Mouse (Mus musculus): ENCODE data around the gene Majin.

Majin gene

DNA sequence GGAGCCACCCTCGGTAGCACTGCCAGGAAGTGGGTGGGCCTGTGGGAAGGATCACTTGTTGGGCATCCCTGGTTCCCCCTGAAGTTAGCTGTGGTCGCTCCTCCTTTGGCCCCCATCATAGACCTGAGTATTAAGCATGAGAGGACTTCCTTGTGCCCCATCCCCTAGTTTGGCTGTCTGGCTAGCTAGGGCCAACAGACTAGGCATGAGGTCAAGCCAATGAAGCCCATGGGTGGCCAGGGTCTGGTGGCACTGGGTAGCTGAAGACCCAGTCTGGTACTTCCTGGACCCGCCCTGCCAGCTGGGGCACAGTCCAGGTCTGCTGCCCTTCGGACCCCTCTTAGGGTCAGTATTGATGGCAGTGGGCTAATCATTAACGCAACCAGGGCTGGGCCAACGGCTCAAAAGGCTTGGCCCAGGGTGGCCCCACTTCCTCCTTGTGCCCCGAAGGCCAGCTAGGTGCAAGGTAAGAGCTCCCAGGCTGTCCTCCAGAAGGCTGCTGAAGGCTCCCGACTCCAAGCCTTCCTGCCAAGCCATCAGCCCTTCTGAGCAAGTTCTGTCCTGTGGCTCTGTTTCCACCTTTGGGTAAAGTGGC, 78.7 kb downstream of the Majin start:
- no peak for DNase-seq (ENCODE audit: low spot score)

DNA sequence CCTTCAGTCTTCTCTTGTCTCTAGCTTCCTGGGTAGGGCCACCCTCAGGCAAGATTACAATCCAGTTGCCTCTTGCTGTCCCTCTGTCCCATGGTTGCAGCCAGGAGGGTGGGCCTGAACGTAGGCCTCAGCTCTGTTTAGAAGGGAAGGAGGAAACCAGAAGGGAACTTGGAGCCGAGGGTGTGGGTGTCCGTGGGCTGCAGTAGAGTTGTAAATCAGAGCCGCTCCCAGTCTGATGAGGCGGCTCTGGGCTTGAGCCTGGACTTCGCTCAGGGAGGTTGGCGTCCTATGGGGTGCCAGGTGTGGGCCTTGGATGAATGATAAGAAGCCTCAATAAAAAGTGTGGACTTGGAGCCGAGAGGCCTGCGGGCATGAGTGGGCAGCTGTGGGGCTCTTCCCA, 80.0 kb downstream of the Majin start:
- no peak for DNase-seq (ENCODE audit: low spot score)

DNA sequence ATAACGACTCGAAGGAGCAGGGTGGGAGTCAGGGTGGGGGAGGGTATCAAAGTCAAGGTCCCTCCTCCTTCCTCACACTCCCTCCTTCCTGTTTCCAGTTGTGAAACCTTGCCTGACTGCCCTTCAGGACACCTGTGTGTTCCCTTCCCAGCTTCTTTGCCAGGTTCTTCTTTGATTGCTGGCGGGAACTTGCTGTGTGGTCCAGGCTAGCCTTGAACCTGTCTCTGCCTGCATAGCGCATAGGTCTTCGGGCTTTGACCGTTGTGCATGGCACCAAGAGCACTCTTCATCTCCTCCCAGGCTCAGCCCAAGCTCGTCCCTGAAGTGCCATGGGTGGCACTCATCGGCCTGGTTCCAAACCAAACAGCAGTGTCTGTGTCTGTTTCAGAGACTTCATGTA, 80.8 kb downstream of the Majin start:
- DNase-seq (ENCODE audit: low spot score), result no peak

DNA sequence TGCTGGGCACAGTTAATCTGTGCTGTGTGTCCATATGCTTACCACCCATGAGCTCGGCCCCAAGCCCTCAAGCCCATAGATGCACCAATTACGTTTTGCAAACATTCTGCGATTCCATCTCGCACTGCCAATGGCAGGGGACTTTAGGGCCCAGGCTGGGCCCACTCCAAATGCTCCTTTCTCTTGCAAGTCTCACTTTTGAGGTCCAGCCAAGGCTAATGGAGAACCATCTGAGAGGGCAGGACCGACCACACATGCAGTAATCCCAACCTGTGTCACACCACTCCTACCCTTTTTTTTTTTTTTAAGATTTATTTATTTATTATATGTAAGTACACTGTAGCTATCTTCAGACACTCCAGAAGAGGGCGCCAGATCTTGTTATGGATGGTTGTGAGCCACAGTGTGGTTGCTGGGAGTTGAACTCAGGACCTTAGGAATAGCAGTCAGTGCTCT, 81.6 kb downstream of the Majin start:
- no peak for DNase-seq (ENCODE audit: low spot score)

DNA sequence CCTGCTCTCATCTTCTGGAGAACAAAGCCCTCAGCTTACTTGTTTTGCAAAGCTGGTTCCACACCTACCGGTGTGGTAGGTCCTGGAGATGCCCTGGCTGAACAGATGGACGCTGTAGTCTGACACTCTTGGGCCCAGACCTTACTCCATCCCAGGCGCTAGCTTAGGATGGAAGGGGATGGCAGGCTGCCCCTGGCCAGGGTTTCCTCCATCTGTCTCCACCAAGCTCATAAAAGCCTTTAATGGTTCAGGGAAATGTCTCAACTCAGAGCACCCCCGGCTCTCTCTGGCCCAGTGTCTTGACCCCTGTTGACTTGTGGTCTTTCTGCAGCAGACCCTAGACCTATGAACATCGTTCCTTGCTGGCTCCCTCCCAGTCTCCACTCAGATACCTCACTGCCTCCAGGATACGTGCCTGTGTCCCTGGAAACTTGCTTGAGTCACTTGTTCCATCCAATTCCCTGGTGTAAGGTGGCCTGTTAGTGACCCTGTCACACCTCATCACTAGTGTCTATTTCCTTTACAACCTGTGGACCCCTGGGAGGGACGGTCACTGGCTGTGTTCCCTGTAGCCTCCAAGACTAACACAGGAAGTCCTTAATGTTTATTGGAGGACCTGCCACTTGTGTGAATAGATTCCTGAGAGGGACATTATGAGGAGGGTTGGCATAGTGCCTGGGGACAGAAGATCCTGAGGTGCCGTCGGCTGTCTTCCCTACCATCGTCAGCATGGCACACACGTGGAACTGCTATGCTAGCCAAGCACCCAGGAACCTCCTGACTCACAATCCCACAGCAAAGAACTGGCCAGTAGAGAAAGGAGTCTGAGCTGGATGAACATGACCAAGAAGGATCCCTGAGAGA, 83.3 kb downstream of the Majin start:
- no peak for DNase-seq (ENCODE audit: low spot score)

DNA sequence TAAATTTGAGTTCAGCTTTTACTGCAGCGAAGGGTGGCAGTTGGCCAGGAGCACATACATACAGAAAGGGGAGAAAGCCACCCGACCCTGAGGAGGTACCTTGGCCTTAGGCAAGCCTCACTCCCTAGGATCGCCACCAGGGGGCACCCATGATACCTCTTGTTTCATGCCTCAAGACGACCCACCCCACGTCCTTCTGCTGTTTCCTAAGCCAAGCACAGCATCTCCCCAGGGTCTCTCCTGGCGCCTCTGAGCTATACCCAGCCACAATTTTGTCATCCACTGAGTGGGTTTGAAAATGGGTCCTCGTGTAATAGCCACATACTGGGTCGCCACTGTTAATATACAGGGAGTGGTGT, 84.0 kb downstream of the Majin start:
- peak; percentile 94 for DNase-seq (ENCODE audit: low spot score)

DNA sequence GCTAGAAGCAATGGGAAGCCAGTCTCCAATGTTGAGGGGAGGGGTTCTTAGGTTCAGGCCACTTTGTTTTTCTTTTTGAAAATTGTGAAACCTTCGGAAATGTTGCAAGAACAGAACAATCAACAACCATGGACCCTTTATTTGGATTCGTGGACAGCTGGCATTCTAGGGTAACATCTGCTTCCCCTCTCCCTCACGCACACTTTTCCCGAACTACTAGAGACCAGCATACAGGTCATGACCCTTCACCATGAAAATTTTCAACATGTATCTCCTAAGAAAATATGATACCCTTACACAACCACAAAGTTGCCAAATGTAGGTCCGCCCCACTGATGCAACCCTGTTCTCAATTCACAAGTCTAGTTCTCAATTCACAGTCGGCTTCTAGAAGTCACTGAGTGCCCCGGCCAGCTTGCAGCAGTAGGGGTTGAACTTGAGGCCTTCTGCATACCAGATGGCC, 84.5 kb downstream of the Majin start:
- no peak for DNase-seq (ENCODE audit: low spot score)

DNA sequence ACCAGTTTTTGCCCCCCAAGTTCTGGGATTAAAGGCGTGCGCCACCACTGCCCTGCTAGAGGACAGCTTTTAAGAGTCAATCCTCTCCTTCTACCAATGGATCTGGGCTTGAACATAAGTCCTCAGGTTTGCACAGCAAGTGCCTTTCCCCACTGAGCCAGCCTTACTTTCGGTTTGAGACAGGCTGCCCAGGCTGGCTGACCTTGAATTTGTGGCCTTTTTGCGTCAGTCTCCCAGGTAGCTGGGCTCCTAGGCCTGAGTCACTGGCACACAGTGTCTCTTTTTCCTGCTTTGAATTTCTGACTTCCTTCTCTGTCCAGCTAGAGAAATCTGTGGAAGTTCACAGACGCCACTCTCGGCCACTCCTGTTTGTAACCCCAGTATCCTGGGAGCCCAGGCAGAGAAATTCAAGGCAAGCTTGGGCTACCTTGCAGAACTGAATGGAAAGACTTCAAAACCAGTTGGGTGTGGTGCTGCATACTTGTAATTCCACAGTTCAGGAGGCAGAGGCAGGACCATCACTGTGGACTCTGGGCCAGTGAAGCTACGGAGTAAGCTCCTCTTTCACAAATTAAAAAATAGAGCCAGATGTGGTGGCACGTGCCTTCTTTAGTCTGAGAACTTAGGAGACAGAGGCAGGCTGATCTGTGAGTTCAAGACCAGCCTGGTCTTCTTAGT, 85.7 kb downstream of the Majin start:
- DNase-seq (ENCODE audit: low spot score), result no peak

DNA sequence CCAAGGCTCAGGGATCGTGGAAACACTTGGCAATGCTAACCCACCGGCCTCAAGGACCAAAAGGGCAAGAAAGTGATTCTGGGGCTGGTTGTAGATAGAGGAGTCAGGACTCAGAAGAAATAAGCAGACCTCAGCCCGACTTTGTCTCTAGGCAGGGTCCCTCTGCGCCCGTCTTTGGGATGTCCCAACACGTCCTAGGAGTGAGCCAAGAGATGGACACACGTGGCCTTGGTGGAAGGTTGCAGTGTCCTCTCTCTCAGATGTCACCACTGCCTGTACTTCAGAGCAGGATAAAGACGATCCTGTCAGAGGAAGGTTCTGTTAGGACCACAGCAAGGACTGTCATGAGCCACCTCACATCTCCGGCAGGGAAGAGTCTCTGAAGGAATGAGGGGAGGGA, 86.5 kb downstream of the Majin start:
- DNase-seq (ENCODE audit: low spot score), result no peak

DNA sequence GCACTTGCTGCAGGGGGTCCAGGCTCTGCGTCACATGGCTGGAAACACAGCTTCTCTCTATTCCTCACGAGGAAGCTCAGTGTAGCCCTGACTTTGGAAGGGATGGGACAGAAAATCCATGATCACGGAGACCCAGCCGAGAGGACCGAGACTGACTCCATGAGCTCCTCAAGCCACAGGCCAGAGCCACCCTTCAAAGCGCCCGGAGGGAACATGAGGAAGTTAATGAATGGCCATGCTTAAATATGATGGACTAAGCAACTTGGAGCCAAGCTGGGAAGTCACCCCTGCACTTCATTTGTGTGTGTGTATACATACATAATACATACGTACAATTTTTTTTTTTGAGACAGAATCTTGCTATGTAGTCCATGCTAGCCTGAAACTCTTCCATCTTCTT, 87.0 kb downstream of the Majin start:
- no peak for DNase-seq (ENCODE audit: low spot score)

DNA sequence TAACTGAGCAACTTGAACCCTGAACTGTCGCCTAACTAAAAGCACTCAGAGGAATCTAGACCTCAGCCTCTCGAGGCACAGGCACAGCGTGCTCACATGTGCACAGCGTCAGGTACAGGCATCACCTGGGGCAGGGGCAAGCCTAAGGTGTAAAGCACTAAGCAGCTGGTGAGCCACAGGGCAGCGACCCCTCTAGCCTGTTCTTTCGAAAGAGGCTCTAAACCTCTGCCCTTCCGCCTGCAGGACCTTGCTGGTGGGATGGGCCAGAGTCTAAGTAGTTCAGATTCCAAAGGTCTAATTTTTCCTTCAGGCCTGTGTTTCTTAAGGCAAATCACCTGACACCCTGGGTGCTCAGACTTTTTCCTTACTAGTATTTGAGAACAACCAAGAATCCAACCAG, 87.9 kb downstream of the Majin start:
- no peak for DNase-seq (ENCODE audit: low spot score)

DNA sequence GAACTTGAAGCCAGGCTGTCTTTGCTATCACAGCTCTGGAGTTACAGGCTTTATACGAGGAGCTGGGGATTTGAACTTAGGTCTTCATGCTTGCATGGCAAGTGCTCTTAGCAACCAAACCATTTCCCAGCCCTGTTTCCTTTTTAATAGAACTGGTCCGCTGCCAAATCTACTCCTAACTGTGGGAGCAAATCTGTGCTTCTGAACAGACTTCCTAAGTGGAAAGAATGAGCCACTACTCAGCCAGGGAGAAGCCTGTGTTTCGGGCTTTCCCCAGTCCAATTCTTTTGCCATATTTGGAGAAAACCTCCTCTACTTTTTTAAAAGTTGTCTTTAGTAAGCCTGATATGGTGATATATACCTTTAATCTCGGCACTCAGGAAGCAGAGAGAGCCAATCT, 88.5 kb downstream of the Majin start:
- DNase-seq (ENCODE audit: low spot score), result no peak

DNA sequence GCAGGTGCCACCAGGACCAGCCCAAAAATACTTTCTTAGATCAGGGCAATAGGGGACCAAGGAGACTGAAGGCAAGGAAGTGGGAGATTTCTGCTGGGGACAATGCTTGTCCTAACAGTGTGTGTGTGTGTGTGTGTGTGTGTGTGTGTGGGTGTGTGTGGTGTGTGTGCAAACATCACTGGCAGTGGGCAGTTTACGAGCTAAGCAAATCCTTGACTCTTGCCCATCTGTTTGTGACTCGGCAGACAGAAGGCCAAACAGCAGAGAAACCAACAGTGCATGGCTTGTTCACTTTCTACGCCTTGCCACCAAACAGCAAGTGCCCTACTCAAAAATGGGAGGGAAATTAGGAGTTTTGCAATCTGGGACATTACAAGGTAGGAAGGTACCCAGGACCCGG, 89.4 kb downstream of the Majin start:
- DNase-seq (ENCODE audit: low spot score), result no peak
